Mouse (Mus musculus) layer of hippocampus, adult 2 months (tissue): ENCODE measurements at regions not wholly inside any gene's neighbourhood (a gene's known extent, or its start where the extent isn't known, plus 50 kb on each side); places are given as distances from the start of the nearest gene placed in this dataset.
A peak's percentile ranks its signal among the peaks of the same experiment; 100 is the strongest.

ENCODE experiments used
- DNase-seq, 2 experiments: peaks; one replicate each; pipeline ENCODE4 v3.0.0; 2022; ENCODE audit warnings: low spot score in 2 of 2
- H3K27ac ChIP-seq: fragments of 200-600 bp; 2 replicates; pipeline ENCODE4 v1.8.1; 2022
- H3K4me3 ChIP-seq: fragments of 200-600 bp; 2 replicates; pipeline ENCODE4 v1.8.1; 2022; ENCODE audit warnings: mild to moderate bottlenecking
- CTCF ChIP-seq: fragments of 200-600 bp; conservative IDR thresholded peaks from 2 replicates; pipeline ENCODE4 v1.8.1; 2022; ENCODE audit warnings: antibody characterized with exemption, mild to moderate bottlenecking, moderate library complexity

DNA sequence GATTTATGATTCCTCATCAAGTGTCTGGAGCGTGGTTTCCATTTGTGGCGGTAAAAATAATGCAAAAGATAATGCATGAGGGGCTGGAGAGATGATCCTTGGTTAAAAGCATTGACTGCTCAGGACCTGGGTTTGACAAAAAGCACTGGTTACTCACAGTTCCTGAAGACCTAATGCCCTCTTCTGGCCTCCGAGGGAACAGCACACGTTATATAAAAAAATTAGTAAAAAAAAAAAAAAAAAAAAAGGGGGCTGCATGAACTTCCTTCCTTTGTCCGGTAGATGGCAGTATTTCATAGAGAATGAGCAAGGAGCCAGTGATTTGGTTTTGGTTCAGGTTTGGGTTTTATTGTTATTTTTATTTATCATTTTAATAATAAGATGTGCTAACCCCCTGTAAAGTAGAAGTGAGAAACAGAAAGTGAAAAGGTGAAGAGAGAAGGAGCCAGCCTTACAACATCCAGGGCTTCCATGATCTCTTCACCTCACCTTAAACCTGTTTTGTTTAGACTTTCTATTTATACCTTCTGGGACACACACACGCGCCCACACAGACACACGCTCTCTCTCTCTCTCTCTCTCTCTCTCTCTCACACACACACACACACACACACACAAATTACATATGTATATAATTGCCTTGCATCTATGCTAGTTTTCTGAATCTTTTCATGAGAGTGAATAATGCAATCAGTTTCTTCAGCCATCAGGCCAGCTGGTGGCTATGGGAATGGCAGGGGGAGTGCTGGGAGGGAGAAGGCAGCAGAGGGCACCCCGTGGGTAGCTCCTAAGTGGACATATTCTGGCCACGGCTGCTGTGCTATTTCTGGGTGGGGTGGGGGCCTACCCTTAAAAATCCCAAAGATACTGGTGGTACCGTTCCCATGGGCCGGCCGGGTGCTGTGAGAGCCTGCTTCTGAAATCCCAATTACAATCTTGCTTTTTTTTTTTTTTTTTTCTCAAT lies 230.0 kb downstream of the Poteg start:
- Histone ChIP-seq H3K27ac (no peak overlapping the region), H3K4me3 (no peak overlapping the region)
- peak; percentile 15 to 49 for DNase-seq
- peak; percentile 89 for TF ChIP-seq CTCF

DNA sequence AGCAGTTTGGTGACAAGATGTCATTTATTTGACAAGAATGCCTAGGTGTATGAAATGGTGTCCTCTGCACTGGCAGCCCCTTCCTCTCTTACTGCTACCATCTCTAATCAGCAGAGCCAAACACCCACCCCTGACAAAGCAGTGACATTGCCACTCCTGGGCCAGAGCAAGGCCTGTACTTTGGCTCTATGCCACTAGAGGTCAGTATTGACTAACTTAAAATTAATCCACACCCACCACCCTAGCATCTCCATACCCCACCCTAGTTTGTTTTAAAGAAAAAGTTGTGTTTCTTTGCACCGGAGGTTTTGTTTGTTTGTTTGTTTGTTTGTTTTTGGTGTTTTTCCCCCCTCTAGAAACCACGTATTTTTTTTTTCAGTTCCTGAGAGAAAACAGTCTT lies 231.7 kb downstream of the Poteg start:
- peak; percentile 46 to 56 for DNase-seq
- no peak overlapping the region for H3K4me3 ChIP-seq
- peak; percentile 84 for TF ChIP-seq CTCF
- no peak overlapping the region for H3K27ac ChIP-seq

DNA sequence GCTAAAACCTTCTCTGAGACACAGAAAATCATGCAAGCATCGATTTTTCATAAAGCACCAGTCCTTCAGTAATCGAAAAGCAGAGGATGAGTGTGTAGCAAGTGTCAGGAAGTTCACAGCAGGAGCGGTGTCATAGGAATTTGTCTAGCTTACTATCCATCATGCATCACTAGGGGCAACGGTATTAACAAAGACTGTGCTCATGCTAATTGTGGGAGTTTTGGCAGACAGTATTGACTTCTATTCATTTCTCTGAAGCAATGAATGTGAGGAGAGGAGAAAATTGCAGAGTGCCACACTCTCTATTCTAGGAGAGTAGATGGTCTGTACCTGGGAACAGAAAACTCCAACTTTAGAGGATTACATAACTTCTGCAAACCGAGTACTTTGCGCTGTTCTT lies 274.5 kb downstream of the Poteg start:
- peak; percentile 2 to 10 for DNase-seq

DNA sequence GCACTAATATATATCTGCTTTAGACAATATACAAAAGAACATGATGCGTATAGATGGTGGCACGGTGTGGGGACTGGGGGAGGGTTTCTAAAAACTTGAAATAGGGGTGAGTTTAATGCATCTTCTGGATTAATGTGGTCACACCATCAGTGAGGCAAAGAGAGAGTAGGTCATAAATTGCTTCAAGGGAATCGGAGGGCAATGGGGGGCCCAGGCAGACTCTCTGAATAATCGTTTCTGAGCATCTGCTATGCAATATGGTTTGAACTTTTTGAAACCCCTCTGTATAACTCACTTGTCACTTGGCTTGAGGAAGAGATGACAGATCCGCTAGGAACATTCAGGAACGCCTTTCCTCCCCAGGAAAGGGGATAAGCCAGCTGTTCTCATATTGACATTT lies 322.8 kb downstream of the Poteg start:
- DNase-seq = peak in 1 of 2 experiments; percentile 9
- TF ChIP-seq CTCF = no peak
- Histone ChIP-seq H3K4me3 (no peak overlapping the region), H3K27ac (no peak overlapping the region)

More for the DNA sequence above, 274.5 kb downstream of the Poteg start:
- no peak for TF ChIP-seq CTCF
- Histone ChIP-seq H3K27ac (no peak overlapping the region), H3K4me3 (no peak overlapping the region)

DNA sequence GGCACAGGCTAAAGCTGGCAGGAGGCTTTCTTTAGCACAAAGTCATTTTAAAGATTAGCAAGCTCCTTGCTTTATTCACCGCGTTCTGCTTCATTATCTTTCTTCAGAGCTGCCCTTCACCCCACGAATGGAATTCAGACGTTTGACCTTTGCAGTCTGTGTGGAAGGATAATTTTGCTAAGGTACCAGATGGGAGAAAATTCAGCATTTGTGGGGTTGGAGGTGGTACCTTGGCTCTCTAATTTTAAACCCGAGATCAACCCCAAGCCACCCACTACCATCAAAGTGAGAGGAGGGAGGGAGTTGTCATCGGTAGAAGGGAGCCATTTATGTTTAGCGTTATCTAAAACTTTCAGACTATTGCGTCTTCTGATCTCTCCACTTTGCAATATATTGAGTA lies 323.3 kb downstream of the Poteg start:
- DNase-seq = no peak
- no peak for TF ChIP-seq CTCF
- H3K4me3 ChIP-seq = no peak overlapping the region
- no peak overlapping the region for H3K27ac ChIP-seq

DNA sequence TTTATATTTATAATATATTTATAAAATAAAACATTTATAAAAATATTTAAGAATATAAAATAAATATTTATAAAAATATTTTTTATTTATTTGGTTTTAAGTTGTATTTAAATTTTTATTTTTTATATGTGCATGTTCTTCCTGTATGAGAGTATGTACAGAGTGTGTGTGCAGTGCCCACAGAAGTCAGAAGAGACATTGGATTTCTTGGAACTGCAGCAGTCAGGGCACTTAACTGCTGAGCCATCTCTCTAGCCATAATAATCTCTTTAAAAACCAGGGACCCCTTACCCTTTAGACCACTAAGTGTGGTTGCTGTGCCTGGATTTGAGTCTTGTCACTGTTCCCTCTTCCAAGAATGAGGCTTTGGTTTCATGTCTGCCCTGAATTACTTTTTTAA lies 323.8 kb downstream of the Poteg start:
- no peak for DNase-seq
- TF ChIP-seq CTCF = no peak

DNA sequence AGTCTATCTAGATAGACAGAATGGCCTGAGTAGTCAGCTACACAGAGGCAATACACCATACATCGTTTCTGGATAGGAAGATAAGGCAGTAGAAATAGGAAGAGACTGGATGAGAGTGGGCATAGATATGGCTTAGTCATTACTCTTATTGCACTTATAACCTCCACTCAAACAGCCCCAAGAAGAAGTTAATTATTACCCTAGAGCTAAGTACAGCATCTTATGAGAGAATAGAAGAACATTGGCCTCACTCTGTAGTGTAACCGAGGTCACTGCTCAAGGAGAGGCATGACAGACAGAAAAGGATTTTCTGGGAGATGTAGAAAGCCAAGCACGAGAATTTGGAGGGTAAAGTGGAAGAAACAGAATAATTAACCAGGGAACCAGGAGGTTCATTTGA lies 331.5 kb downstream of the Poteg start:
- no peak for TF ChIP-seq CTCF
- H3K4me3 ChIP-seq = no peak overlapping the region
- no peak for DNase-seq
- no peak overlapping the region for H3K27ac ChIP-seq

More for the DNA sequence above, 323.8 kb downstream of the Poteg start:
- no peak overlapping the region for H3K4me3 ChIP-seq
- no peak overlapping the region for H3K27ac ChIP-seq
